Mouse (Mus musculus): ENCODE measurements at regions not wholly inside any gene's neighbourhood (a gene's known extent, or its start where the extent isn't known, plus 50 kb on each side); places are given as distances from the start of the nearest gene placed in this dataset.
A peak's percentile ranks its signal among the peaks of the same experiment; 100 is the strongest.

DNA sequence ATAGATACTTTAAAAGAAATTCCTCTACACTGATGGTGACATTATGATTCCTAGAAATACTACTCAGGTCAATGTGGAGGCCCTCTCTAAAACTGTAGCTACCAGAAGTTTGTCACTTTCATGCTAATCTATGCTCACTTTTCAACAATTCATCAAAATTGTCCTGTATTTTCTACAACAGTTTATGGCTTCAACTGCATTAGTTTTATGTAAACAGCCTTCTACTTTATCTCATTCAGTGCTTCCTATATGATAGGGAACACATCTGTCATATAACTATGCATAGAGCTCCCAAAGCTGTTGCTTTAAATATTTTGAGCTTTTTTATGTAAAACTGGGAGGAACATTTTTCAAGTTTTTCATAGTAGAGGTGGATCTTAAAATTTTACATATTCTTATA lies 338.7 kb upstream of the Dph6 start:
- DNase-seq (ENCODE audit: low spot score): no peak

DNA sequence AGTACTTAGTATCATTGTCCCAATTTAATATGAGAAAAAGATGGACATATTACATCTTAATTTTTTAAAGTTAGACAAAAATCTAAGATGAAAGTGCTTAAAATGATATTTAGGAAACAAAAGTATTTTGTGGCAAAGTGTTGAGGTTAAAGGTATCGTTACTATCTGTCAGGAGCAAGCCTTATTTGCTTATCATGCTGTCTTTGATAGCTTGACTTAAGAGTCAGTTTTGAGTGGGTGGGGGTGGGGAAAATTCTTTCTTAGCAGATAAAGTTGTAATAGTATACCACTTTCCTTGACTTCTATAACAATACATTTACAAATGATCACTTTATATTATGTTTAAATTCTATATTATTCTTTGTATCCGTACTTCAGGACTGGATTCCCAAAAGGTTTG lies 339.1 kb upstream of the Dph6 start:
- DNase-seq (ENCODE audit: low spot score): no peak

DNA sequence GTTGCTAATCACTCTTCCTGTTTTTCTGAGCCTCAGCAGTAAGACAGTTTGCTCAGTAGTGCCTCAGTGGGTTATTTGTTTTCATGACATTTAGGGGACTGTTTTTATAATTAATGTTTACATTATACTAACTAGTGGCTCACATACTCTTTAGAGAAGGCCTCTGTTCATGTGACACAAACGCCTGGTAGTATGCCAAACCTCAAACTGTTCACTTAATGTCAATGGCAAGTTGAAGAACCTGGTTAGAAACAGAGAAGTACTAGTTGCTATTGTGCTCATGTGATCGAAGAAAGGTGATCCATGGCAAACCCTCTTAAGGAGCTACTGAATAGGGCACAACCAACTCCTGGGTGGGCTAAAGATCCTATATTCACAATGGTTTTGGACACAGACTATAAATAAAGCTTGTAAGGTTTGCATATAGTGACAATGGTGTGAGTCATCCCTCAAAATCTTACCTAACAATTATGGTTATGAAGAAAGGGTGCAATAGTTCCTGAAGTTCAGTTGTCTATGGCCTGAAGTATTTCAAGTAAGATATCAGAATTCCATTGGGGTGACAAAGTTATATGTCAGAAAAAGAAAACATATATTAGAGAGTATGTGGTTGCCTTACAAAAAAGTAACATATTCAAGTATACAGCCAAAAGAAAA lies 340.1 kb upstream of the Dph6 start:
- no peak for DNase-seq (ENCODE audit: low spot score)

DNA sequence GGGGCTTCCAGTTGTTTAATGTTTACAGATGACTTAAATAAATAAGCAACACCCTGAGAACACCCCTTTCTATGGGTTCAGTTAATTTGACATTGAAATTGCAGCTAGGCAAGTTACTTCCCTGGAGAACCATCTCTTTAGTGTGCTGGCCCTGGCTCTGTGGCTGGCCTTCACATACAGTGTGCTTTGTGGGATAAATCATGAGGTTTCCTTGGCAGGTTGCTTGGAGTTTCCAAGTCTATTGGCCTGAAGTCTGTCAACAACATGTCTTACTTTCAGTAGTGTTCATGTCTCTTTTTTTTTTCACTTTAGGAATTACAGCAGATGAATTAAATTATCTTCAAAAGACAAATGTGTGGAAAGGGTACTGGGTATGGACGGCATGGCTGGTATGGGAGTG lies 359.2 kb upstream of the Dph6 start:
- peak; percentile 67 for DNase-seq (ENCODE audit: low spot score)

DNA sequence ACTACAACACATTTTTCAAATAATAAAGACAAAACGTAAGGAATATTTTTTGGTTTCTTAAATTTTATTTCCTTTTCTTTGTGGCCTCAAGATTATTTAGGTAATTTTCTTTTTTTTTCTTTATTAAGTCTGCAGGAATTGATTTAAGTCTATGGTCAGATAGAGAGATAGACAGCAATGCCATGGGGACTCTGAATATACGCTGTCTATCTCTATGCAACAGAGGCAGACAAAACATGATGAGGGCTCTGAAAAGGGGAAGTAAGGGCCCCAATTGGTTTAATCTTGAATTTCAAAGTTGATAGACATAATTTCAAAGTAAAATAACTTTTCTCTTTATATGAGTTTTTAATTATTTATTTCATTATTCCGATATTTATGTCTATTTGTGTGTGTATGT lies 372.0 kb upstream of the Dph6 start:
- no peak for DNase-seq (ENCODE audit: low spot score)

DNA sequence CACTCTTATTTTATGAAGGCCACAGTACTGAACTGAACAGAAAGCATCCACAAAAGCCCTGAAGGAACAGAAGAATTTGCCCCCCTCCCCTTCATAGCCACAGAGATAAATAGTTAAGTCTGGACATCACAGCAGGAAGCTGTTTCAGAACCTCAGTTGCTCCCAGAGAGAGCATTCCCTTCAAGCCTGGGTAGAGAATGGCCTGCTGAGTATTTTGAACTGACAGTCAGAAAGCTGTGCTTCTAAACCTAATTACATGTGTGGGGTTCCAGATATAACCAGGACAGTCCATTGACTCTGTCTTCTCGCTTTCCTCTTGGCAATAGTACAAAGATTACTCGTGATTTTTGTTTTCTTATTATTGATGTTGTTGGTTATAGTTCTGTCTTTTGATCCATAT lies 376.4 kb upstream of the Dph6 start:
- no peak for DNase-seq (ENCODE audit: low spot score)

DNA sequence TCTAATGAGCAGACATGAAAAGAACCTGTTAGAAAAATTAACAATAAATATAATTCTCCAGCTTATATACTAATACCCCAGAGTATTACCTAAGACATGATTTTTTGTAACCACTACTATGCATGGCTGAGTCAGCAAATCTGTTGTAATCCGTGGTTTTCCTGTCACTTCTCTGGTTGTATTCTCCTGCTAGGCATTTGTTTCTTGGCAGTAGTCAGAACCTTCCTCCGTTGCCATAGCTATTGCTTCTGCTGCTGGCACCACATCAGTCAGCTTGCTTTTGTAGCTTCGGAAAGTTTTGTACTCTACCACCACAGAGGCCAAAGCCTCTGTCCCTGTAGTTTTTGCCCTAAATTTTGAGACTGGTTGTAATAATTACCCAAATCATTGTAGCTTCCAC lies 381.4 kb upstream of the Dph6 start:
- peak; percentile 98 for DNase-seq (ENCODE audit: low spot score)

DNA sequence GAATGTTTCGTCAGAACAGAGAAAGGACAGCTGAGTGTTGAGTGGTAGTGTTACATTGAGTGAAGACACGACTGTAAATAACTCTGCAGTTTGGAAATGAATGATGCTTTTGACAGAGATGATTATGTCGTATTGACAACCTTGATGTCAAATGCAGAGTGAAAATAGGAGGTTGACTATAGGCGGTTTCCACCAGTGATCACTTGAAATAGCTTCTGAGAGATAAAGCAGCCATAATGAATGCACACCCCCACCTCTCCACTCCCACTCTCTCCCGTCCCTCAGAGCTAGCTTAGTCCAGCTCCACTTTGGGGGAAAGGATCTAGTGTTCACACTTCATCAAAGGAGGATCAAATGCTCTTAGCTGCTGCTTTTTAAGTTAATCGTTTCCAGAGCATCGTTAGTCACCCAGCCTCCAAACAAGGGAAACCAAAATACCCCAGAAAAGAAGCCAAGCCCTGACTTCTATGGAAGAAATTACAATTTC lies 387.6 kb upstream of the Dph6 start:
- DNase-seq (ENCODE audit: low spot score): no peak

DNA sequence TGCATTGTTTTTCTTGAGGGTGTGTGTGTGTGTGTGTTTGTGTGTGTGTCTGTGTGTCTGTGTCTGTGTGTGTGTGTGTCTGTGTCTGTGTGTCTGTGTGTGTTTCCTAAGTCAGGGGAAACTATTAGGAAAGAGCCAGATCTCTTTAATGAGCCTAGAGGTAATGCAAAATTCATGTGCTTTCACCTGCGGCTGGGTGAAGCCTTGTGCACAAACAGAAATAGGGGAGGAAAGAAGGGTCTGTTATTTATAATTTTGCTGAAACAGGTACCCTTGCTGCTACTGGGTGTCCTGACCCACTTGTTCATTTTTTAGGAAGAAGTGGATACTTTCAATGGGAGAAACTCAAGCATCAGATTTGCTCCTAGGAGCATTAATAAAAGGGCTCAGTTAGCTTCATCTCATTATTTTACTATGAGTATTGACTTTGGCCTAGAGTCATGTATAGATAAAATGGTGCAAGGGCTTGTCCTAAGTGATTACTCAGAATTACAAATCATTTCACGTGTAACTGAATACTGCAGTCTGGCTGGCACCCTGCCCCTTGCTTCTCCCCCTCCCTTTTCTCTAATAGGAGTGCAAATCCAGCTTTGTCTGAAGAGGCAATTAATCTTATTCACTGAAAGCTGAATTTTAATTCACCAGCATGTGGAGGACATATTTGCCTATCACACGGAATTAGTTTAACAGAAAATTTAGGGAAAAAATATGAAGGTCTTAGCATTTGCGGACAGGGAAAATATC lies 401.7 kb upstream of the Dph6 start:
- DNase-seq (ENCODE audit: low spot score): peak; percentile 33

DNA sequence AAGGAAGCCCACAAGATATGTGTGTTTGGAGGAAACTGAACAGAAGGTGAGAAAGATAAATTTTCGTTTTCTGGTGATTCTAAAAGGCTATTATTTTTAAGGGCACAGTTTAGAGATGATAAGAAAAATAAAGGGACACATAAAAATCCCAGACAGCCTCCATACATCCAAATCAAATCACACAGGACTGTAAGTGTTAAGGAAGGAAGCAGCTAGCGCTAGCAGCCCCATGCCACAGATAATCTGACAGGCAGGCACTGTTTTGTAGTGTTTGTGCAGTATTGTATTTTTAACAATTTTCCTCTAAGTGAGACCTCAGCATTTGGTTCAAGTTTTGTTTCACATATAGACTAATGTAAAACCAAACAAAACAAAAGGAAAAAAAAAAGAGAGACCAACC lies 402.4 kb upstream of the Dph6 start:
- DNase-seq (ENCODE audit: low spot score): no peak

DNA sequence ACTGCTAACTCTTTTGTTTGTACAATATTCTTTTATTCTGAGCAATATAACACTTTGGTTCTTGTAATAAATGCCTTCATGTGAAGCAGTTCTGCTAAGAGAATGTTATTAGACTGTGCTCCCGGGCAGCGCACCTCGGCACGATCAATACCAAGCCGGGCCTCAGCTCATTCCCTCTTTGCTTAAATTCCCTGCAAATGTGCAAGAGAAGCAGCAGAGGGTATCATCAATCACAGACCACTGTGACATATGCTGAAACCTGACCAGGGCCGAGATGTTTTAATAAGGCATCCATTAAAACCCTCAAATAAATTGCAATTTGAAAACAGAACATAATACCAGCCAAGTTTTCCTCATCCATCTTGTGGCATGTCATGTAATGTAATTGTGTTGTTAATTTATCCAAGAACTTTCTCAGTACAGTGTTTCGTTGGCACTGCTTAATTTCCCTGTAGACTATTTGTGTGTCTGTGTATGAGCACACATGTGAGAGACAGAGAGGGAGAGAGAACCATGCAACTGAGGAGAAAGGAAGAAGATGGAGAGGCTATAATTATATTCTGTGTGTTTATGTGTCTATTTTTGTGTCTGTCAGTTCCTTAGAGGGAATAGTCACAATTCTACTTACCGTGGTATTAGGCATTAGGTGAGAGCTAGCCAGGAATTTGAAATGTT lies 412.9 kb upstream of the Dph6 start:
- DNase-seq (ENCODE audit: low spot score): peak; percentile 13

DNA sequence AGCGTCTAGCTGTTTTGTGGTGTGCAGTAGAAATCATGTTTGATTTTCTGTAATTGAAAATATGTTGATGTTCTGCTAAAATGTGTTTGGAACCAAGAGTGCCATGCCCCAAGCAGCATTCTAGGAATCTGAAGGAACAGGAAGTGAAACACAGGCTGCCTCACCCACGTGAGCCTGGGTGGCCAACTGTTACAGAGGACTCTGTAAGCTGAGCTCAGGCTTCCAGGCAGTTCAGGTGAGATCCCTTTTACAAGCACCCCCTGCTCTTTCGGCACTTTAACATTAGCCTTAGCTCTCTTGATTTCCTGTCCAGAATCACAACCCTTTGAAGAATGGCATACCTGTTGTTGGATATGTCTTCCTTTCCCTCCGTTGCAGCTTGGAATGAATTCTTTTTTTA lies 414.9 kb upstream of the Dph6 start:
- DNase-seq (ENCODE audit: low spot score): no peak

DNA sequence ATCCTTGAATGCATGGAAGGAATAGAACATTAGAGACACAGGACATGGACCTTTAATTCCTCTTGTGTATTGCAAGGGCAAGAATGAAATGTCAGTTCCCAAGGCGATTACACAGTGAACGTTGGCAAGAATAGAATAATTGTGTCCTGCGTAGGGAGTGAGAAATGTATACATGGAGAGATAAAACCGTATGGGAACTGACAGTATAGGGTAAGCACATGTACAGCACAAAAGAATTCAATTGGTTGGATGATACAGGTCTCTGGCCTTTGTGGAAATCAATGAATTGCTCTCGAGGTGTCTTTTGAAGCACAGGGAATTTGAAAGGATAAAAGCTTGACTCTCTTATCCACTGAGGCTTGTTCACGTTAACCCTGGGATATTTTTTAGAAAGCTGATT lies 415.4 kb upstream of the Dph6 start:
- DNase-seq (ENCODE audit: low spot score): no peak

DNA sequence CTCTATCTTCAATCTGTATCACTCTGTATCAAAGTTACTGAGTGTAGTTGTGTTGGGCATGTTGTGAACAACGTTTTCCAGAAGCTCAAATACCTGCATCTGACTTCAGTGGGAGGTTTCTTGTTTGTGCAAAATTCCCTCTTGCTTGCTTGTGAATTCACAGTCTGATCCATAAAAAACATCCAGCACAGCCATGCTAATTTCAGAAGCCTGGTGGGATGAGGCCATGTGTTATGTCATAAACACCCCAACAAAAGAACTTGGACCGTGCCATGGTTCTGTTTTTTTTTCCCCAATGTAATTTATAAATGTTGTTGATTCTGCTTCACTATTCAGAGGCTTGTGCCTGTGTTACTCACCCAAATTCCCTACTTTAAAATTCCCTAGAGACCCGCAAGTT lies 415.9 kb upstream of the Dph6 start:
- DNase-seq (ENCODE audit: low spot score): no peak

DNA sequence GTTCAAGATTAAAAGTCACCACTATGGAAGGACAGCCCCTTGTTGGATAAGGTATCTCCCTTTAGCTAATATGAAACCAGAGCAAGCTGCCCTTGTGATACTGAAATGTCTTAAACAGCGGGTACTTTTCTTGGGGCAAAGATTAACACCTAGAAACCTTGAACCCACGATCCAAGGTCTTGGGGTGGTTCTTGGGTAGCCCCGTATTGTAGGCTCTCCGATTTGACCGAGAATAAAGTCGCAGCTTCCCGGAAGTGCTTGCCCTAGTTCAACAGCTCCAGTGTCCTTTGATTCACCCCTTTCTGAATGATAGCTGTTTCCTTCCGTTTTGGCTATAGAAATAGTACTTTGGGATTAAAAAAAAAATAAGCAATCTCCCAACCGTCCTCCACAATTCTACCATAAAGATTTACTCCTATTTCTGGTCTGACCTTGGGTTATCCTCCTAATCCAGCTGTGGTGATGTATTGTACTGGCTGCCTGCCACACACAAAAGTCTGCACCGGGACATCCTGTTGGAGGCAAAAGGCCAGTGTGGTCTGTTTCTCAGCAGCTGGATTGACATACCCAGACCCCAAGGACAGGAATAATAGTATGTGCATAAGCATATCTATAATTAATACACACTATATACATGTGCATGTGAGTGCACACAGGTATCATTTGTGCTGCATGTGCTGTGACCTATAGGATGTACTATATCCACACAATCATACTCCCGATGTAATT lies 427.0 kb upstream of the Dph6 start:
- no peak for DNase-seq (ENCODE audit: low spot score)

DNA sequence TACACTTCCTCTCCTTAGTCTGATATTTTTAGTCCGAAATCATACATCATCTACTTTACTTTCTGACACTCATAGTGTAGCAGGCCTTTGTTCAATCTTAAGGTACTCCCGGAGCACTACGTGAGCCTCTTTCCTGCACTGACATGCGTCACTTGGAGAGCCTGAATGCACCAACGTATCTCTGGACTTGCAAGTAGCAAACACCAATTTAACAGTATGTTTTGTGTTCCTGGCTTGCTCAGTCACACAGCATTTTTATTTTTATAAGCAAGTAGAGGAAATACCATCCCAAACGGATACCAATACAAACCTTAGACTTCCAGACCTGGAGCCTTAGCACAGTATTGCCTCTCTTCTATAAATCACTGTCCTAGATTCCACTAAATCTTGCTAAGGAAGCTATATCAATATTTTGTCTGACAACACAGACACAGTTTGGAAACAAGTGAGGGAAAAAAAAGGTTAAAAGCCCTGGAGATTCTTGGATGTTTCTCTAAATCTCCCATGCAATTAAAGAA lies 427.6 kb upstream of the Dph6 start:
- DNase-seq (ENCODE audit: low spot score): no peak

DNA sequence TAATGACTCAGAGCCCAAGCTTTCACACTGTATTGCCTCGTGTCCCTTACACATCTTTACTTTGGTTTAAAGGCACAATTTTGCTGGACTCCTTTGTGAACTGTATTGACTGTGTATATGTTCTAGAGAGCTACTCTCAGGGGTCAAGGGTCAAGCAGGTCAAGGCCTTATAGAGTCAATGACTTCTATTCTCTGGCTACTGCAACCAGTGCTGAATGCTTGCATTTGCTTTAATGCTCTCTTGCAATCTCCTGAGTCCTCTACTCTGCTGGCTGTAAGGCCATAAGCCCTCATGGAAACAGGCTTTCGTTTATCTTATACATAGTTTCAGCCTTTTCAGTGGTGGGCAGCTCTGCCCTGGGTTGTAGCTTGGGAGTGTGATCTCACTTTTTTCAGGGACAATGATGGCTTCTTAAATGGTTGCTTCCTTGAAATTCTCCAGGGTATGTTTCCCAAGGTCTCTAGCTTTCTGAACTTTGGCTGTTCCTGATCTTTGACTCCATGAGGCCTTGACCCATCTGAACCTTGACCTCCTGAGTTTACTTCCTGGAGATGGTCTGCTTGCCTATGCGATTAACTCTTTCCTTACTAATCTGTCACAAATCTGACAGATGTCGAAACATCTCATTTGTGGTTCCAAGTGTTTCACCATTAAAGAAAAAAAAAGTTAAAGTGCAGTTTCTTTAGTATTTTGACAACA lies 433.8 kb upstream of the Dph6 start:
- DNase-seq (ENCODE audit: low spot score): no peak

DNA sequence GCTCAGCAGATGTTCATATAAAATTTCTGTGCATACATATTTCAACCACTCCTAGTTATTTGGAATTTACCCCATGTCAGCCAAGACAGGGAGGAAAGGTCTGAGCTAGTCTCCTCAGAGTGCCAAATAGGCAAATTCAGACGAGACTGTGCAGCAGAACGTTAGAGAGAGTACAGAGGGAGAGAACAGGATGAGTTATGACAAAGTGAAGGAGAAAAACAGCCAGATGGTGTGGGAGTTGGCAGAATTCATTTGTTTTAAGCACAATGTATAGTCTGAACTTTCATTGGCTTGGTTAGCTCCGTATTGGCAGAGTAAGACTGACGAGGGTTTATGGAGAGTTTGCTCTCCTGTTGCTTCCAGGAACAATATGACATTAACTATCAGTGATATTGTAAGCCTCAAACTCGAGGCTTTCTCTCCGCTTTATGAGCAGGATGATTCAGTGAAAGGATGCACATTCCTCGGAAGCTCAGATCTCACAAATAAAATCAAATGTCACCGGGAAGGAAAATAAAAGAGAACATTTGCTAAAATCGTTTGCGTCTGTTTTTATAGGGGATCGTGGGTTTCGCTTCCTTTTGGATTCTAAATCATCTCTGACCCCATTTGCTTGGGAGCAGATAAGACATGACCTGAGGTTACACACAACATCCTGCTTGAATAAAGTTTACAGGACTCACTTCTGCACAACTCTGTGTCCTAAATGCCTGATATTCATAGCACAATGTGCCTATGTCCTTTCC lies 435.8 kb upstream of the Dph6 start:
- DNase-seq (ENCODE audit: low spot score): no peak

DNA sequence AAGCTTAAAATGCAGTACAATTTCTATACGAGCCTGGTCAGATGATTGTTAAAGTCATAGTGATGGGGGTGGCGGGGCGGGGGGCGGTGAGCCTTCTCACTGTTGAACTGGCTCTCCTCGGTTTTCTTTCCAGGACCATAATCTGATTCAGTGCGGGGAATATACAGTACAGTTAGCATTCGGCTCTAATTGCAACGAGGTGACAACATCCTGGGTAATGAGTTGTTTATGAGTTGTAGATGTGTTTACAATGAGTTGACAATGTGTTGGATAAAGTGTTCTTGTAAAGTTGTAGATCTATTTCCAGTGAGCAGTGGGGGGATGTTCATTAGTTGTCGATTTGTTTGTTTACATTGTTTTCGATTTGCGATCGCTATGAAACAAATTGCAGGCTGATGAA lies 440.6 kb upstream of the Dph6 start:
- no peak for DNase-seq (ENCODE audit: low spot score)

DNA sequence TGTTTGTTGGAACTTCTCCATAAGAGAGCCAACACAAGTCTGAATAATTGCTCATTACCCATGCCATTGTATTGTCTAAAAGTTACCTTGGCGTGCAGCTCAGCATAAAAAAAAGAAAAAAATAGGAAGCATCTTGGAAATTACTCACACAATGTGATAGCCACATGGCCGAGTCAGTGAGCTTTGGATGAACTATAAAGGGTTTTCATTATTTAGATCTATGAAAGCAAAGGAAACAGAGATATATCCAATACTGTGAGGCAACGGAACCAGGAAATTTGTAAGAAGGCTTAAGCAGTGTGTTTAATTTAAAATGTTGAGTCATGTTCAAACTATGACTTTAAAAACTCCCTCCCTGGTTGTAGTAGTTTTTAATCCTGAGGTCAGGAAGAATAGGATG lies 446.7 kb upstream of the Dph6 start:
- no peak for DNase-seq (ENCODE audit: low spot score)

Data from adipocyte (in vitro differentiated cells).